Mouse (Mus musculus) layer of hippocampus, adult 9-11 months (tissue): ENCODE measurements around the gene Trim12c.
A peak's percentile ranks its signal among the peaks of the same experiment; 100 is the strongest.
"Not testable (repeated sequence)": the region's sequence is repeated elsewhere in the genome, so short reads cannot be mapped to it uniquely, and the experiment has no call there.

ENCODE experiments used
- DNase-seq: peaks from one replicate; pipeline ENCODE4 v3.0.0; 2022

Gene Trim12c

GRCm38 (mm10) chr7:104352717-104353599 is at the start of gene Trim12c:
Gene Trim12c, minus strand, starts transcription at chr7:104353362.
- peak; percentile 74 for DNase-seq

- DNase-seq: no peak
These were observed 48.0 kb upstream of the Trim12c start for GRCm38 (mm10) chr7:104401140-104401539.

- DNase-seq: no peak
These were observed 47.5 kb upstream of the Trim12c start, which contains the start of gene Trim30c for GRCm38 (mm10) chr7:104400698-104401097. Gene Trim30c, minus strand, starts transcription at chr7:104400837.

DNA sequence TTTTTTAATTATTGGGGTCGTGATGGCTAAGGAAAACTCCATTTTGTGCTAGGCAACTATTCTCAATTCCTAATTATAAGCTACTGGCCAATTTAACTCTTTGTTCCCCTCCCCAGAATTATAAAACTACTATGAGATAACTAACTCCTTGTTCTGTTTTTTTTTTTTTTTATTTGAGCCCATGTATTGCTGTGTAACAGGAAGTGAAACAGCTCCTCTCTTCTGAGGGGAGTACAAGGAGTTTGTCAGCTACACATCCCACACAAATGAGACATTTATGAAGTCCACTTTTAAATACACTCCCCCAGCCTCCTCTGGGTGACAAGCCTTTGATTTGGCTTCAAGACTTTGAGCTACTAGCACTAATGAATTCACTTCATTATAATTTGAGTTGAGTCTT is 45.3 kb upstream of the Trim12c start:
- no peak for DNase-seq

GRCm38 (mm10) chr7:104369736-104370414 is 16.7 kb upstream of the Trim12c start, which contains the start of gene Trim30b:
Gene Trim30b, minus strand, starts transcription at chr7:104369884.
- DNase-seq: peak; percentile 14

DNA sequence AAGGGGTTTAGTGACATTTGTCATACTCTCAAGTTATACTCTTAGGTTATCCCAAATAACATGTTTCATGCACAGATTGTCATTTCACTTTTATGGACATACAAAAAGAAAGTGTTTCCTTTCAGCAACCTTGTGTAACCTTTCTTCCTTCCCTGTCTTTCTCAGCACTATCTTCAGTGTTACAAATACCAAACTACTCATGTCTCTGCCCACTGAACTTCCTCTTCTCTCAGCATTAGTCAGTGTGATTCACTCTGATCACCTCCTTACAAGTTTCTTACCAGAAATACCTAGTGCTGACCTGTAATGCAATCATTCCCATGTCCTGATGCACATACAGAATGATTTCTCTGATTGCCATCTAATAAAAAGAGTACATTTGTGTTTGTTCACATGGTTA is 13.2 kb upstream of the Trim12c start:
- DNase-seq: no peak

GRCm38 (mm10) chr7:104353600-104353967 is 422 bp upstream of the Trim12c start:
- DNase-seq: no peak

- not testable (repeated sequence) for DNase-seq
These were observed 5.1 kb downstream of the Trim12c start for GRCm38 (mm10) chr7:104348043-104348442.

DNA sequence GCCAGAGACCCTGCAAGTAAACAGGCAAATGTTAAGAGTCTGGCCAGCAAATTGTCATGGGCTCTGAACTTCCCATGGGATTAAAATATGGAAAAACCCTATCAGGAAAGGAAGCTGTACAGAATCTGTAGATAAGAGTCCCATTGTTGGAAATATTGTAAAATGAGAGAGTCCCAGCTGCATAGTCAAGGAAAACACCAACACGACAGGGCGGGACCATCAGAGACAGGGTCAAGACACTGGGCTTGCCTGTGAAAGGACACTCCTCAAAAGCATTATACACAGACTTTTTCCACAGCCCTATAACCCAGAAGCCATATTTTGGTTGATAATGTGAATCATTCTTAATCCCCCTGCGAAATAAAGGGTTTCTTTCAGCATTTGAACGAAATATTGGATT is 12.4 kb downstream of the Trim12c start:
- DNase-seq: not testable (repeated sequence)

- not testable (repeated sequence) for DNase-seq
These were observed 17.6 kb downstream of the Trim12c start for GRCm38 (mm10) chr7:104335547-104335946.

- not testable (repeated sequence) for DNase-seq
These were observed 24.0 kb downstream of the Trim12c start, which contains the start of gene Trim34b for GRCm38 (mm10) chr7:104329171-104329570. Gene Trim34b, plus strand, starts transcription at chr7:104329471.

DNA sequence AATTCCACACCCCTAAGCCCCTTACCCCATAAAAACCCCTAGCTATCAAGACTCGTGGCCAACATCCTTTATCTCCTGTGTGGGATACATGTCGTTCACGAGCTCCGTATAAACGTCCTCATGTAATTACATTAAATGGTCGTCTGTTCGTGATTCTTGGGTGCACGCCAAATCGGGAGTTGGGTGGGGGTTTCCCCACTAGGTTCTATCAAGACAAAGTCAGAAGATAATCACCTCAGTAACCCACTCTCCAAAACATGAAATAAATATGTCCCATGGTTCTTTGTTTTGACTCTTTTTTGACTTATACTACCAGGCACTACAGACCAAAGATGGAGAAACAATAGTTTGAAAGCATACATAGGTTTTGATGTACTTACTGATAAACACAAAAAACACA is 31.1 kb downstream of the Trim12c start:
- no peak for DNase-seq

DNA sequence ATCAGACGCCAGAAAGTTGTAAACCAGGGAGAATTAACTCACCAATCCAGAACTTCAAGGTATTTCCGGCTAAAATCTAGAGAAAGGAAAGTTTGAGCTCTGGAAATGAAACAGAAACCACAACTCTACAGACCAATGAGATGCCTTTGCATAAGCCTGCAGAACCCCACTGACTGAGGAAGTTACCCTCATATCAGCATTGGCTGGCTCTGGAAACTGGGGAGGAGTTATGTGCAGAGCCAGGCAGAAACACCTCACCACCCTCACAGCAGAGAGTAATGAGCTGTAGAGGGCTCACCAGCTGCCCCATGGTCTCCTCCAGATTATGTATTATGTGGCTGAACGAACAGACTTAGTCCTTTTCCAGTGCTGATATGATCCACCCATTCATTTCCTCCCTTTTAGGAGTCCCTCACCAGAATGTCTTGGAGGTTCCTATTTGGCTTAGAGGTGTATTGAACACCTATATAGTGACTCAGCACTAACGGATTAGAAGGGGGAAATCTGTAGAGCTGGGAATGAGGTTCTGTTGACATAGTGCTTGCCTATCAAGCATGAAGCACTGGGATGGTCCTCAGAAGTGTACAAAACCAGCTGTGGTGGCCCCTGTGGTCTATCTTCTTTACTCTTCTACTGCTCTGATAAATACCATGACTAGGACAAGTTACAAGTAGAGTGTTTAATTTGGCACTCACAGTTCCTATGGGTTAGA is 37.6 kb downstream of the Trim12c start, which contains the start of gene Trim12a:
Gene Trim12a, minus strand, starts transcription at position 98 of the 712 bp plus-strand sequence.
- DNase-seq: not testable (repeated sequence)

DNA sequence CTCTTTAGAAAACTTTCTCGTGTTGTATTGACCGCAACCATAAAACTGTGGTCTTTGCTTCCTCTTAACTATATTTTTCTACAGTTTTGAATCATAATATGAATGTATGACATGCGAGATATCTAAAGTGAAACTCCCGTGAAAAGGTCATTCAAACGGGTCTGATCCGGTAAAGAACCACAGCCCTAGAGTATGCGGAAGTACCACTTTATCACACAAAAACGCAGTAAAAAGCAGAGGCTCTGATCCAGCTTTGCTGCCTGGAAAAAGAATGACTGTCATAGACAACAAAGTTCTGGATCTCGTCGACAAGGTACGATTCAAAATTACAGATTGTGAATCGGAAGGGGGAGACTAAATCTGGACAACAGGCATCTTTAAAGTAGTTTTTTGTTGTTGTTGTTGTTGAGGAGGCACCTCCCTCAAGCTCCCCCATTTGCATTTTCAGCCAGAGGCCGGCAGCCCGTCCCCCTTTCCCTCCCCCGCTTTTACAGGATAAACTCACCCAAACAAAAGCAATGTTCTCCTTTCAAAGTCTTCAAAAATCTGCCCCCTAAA is 38.3 kb downstream of the Trim12c start:
- no peak for DNase-seq

DNA sequence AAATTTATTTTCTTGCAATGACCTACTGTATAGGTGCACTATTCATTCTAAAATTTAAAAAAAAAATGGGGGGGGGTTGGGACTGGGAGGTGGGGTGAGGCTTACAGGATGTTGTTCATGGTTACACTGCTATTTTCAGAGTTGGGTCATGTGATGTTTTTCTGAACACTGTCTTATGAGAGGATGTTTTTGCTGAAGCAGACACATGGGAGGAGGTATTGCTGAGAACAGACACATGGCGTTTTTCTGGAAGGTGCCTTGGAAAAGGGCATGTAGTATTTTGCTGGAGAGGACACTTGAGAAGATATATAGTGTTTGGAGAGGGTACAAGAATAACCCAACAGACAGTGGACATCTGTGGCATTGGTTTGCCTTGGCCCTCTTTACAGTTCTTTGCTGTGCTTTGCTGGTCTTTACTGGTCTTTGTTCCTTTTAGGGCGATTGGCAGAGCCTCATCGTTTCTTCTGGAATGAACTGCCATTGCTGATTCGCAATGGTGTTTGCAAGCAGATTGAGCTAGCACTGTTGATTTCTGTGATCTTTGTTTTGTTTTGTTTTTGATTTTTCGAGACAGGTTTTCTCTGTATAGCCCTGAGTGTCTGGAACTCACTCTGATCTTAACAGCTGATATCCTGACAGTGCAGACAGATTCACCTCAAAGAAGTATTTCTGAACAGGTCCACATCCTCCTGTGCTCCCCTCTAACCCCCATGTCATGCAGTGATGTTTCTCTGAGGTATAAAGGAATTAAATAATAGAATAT is 61.3 kb downstream of the Trim12c start:
- no peak for DNase-seq

DNA sequence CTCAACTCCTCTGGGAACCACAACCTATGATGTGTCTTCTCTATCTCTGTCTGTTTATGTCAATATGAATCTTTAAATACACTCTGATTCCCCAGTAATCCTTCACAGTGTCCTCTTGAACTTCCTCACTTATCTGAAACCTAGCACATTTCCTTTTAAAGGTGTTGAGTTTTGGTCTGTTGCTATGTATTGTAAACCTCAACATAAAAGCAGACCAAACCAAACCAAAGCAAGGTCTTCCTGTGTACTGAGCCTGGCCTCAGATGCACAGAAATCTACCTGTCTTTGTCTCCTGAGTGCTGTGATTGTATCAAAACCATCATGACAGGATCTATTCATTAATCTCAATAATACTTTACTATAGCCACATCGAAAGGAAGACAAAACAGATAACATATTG is 62.5 kb downstream of the Trim12c start:
- DNase-seq: no peak
